Mouse (Mus musculus): Measurements from ENCODE around the gene Defb42.

Gene Defb42

GRCm38 (mm10) chr14:63046691-63047090, at the start of gene Defb42:
Gene Defb42 (plus strand): TSS chr14:63046991.
- DNase-seq (ENCODE audit: low spot score), result no peak

GRCm38 (mm10) chr14:62997777-62998176, 49.0 kb upstream of the Defb42 start, which contains the start of gene Defb47:
Gene Defb47 (plus strand): TSS chr14:62998077.
- no peak for DNase-seq (ENCODE audit: low spot score)

- DNase-seq (ENCODE audit: low spot score), result no peak
Observed at GRCm38 (mm10) chr14:62998977-62999376, 47.8 kb upstream of the Defb42 start.

- no peak for DNase-seq (ENCODE audit: low spot score)
Observed at GRCm38 (mm10) chr14:63002588-63002987, 44.2 kb upstream of the Defb42 start.

- no peak for DNase-seq (ENCODE audit: low spot score)
Observed at GRCm38 (mm10) chr14:63011471-63011870, 35.3 kb upstream of the Defb42 start, which contains the start of gene Defb43. Gene Defb43 (plus strand): TSS chr14:63011771.

- DNase-seq (ENCODE audit: low spot score), result no peak
Observed at GRCm38 (mm10) chr14:63013082-63013481, 33.7 kb upstream of the Defb42 start.

- DNase-seq (ENCODE audit: low spot score), result no peak
Observed at GRCm38 (mm10) chr14:63014667-63015066, 32.1 kb upstream of the Defb42 start.

GRCm38 (mm10) chr14:63020524-63021156, 26.2 kb upstream of the Defb42 start:
- no peak for DNase-seq (ENCODE audit: low spot score)

- DNase-seq (ENCODE audit: low spot score), result no peak
Observed at GRCm38 (mm10) chr14:63049910-63050370, 3.1 kb downstream of the Defb42 start, which contains the start of gene Defb30. Gene Defb30 (minus strand): TSS chr14:63049960.

GRCm38 (mm10) chr14:63050769-63051168, 4.0 kb downstream of the Defb42 start:
- peak; percentile 89 for DNase-seq (ENCODE audit: low spot score)

- peak; percentile 78 for DNase-seq (ENCODE audit: low spot score)
Observed at GRCm38 (mm10) chr14:63054729-63055128, 7.9 kb downstream of the Defb42 start.

GRCm38 (mm10) chr14:63060361-63060760, 13.6 kb downstream of the Defb42 start:
- no peak for DNase-seq (ENCODE audit: low spot score)

- no peak for DNase-seq (ENCODE audit: low spot score)
Observed at GRCm38 (mm10) chr14:63062184-63062583, 15.4 kb downstream of the Defb42 start.

- no peak for DNase-seq (ENCODE audit: low spot score)
Observed at GRCm38 (mm10) chr14:63065391-63065790, 18.6 kb downstream of the Defb42 start.

GRCm38 (mm10) chr14:63066630-63067310, 20.0 kb downstream of the Defb42 start:
- peak; percentile 93 for DNase-seq (ENCODE audit: low spot score)

- peak; percentile 55 for DNase-seq (ENCODE audit: low spot score)
Observed at GRCm38 (mm10) chr14:63067708-63068107, 20.9 kb downstream of the Defb42 start.
